12 mouse cellular contexts compared by ENCODE assay signal in genomic region chr4:102351476-102352475, GRCm38 (mm10).
A peak's percentile ranks its signal among the peaks of the same experiment; 100 is the strongest.
DNase-seq lines count a peak whose midpoint lies in the region; ATAC-seq and TF ChIP-seq lines count a peak whose summit lies in the region.
"Had no signal": no experiment of that assay in that cellular context is flagged by ENCODE, and none has a peak within 500 bp of the region (broad histone marks: within the 10 kb centered on the region; RNA-seq: fewer than 3 reads in every experiment).

No protein-coding gene starts in this region.

- H3K9me3 ChIP-seq in hindbrain, embryonic 11.5 days (ENCODE audit: control insufficient read depth, low read length): no peaks in the 10 kb centered on the region
- H3K9me3 ChIP-seq in hindbrain, embryonic 12.5 days (replicated peaks): no peaks in the 10 kb centered on the region
- H3K9me3 ChIP-seq in midbrain, embryonic 14.5 days (ENCODE audit: control insufficient read depth, low read length): no peaks in the 10 kb centered on the region
- H3K9me3 ChIP-seq: heart, embryonic 12.5 days had no signal

- no peak for TF ChIP-seq CTCF in lung, adult 2 months (IDR thresholded peaks at IDR 0.05; ENCODE audit: insufficient read depth, low read length)

- H3K4me3 ChIP-seq in hindbrain, embryonic 11.5 days (ENCODE audit: low read depth, low read length): no peak overlapping the region
- H3K4me3 ChIP-seq in hindbrain, embryonic 12.5 days: no peak overlapping the region
- H3K4me3 ChIP-seq in midbrain, embryonic 14.5 days (replicated peaks; ENCODE audit: low read depth, low read length): no peak overlapping the region
- no peak overlapping the region for H3K4me3 ChIP-seq in lung, adult 2 months (replicated peaks; ENCODE audit: extremely low read depth, low read depth, low read length)
- H3K4me3 ChIP-seq: heart, embryonic 12.5 days had no signal

- no peaks in the 10 kb centered on the region for H3K27me3 ChIP-seq in hindbrain, embryonic 11.5 days (ENCODE audit: control insufficient read depth, insufficient read depth, low read length)
- H3K27me3 ChIP-seq in hindbrain, embryonic 12.5 days: no peaks in the 10 kb centered on the region
- no peaks in the 10 kb centered on the region for H3K27me3 ChIP-seq in midbrain, embryonic 14.5 days (ENCODE audit: control insufficient read depth, insufficient read depth, low read length)
- H3K27me3 ChIP-seq: heart, embryonic 12.5 days had no signal

- no peak overlapping the region for H3K9ac ChIP-seq in hindbrain, embryonic 11.5 days (ENCODE audit: low read depth, low read length)
- no peak overlapping the region for H3K9ac ChIP-seq in hindbrain, embryonic 12.5 days
- no peak overlapping the region for H3K9ac ChIP-seq in midbrain, embryonic 14.5 days (replicated peaks; ENCODE audit: low read length)
- H3K9ac ChIP-seq: heart, embryonic 12.5 days; lung, embryonic 14.5 days had no signal

- H3K4me2 ChIP-seq in hindbrain, embryonic 11.5 days (replicated peaks; ENCODE audit: low read depth, low read length): no peak overlapping the region
- H3K4me2 ChIP-seq in hindbrain, embryonic 12.5 days (replicated peaks): no peak overlapping the region
- no peak overlapping the region for H3K4me2 ChIP-seq in midbrain, embryonic 14.5 days (ENCODE audit: low read length)
- H3K4me2 ChIP-seq: heart, embryonic 12.5 days; lung, embryonic 14.5 days had no signal

- H3K27ac ChIP-seq in hindbrain, embryonic 11.5 days (ENCODE audit: low read depth, low read length): no peak overlapping the region
- H3K27ac ChIP-seq in hindbrain, embryonic 12.5 days: no peak overlapping the region
- H3K27ac ChIP-seq in midbrain, embryonic 14.5 days (replicated peaks; ENCODE audit: low read depth, low read length): no peak overlapping the region

- DNase-seq in hindbrain, embryonic 11.5 days (ENCODE audit: low spot score): peak; percentile 28
- peak; percentile 7 for DNase-seq in R1 (ENCODE audit: low read depth, low spot score)
- DNase-seq in embryo, embryonic 9.5 days (ENCODE audit: extremely low spot score): peak; percentile 10
- DNase-seq in midbrain, embryonic 14.5 days: peak; percentile 59
- DNase-seq in urinary bladder, postnatal 4 days (ENCODE audit: low spot score in 2 of 2): no peak
- DNase-seq in lung, postnatal 25 days (ENCODE audit: low spot score): no peak
- no peak for DNase-seq in lung, adult 2 months
- DNase-seq: cerebellum, adult 9-11 months; lung, embryonic 14.5 days had no signal

- no peaks in the 10 kb centered on the region for H3K36me3 ChIP-seq in hindbrain, embryonic 11.5 days (ENCODE audit: control insufficient read depth, insufficient read depth, low read length)
- no peaks in the 10 kb centered on the region for H3K36me3 ChIP-seq in hindbrain, embryonic 12.5 days
- H3K36me3 ChIP-seq in midbrain, embryonic 14.5 days (ENCODE audit: control insufficient read depth, insufficient read depth, low read length): no peaks in the 10 kb centered on the region
- H3K36me3 ChIP-seq: heart, embryonic 12.5 days had no signal

- ATAC-seq in hindbrain, embryonic 11.5 days (ENCODE audit: low FRiP score): 0 out of 2 replicates have a peak, but pooled peaks have one; percentile 35
- ATAC-seq in hindbrain, embryonic 12.5 days (ENCODE audit: low FRiP score): no peak
- ATAC-seq in midbrain, embryonic 14.5 days (ENCODE audit: low FRiP score, low TSS enrichment): no peak
- ATAC-seq: CD4-positive, CD25-positive, alpha-beta regulatory T cell, adult 4 months had no signal

- WGBS in hindbrain, embryonic 11.5 days: 60% methylated on average over 1 of the region's 1 CpGs
- WGBS in hindbrain, embryonic 12.5 days: 68% methylated on average over 1 of the region's 1 CpGs
- 47% methylated on average over 1 of the region's 1 CpGs for WGBS in midbrain, embryonic 14.5 days
- 82% methylated on average over 1 of the region's 1 CpGs for WGBS in lung, adult 2 months

- H3K4me1 ChIP-seq in hindbrain, embryonic 11.5 days (replicated peaks; ENCODE audit: control insufficient read depth, insufficient read depth, low read length): no peaks in the 10 kb centered on the region
- peaks cover 5% of the 10 kb centered on the region; the same call in 1 of the 2 replicates for H3K4me1 ChIP-seq in hindbrain, embryonic 12.5 days
- peaks cover 14% of the 10 kb centered on the region; the same call in 1 of the 2 replicates for H3K4me1 ChIP-seq in midbrain, embryonic 14.5 days (ENCODE audit: control insufficient read depth, insufficient read depth, low read length)
- no peaks in the 10 kb centered on the region for H3K4me1 ChIP-seq in lung, adult 2 months (ENCODE audit: control insufficient read depth, insufficient read depth, low read length)

- no peak for TF ChIP-seq POLR2A in lung, adult 2 months (IDR thresholded peaks at IDR 0.05; ENCODE audit: borderline replicate concordance, extremely low read depth, low read depth, low read length)

Comparison
In these comparisons a context has a peak if more than half of its experiments do, and no peak if none do; other contexts are left out.
1. DNase-seq: peak in hindbrain, embryonic 11.5 days (single experiment), R1 (single experiment), embryo, embryonic 9.5 days (single experiment) and midbrain, embryonic 14.5 days (single experiment); none in urinary bladder, postnatal 4 days (0 of 2), lung, postnatal 25 days (single experiment) and lung, adult 2 months (single experiment).